Mouse (Mus musculus) B cell, adult 62 days (primary cell): Measurements from ENCODE around the gene Sfxn5. TPM values are rescaled to one million over a fixed set of nuclear protein-coding genes. Genes with fewer than 3 reads are reported as not detected.

ENCODE experiments used
- total RNA-seq: library from RNA; stranded (reverse); gene quantifications from 4 replicates; pipeline ENCODE4 v1.2.4, GENCODE M21; 2023

The Sfxn5 gene
- 13.0 to 17.2 TPM (median 14.0 TPM) in 4 replicates for total RNA-seq

DNA sequence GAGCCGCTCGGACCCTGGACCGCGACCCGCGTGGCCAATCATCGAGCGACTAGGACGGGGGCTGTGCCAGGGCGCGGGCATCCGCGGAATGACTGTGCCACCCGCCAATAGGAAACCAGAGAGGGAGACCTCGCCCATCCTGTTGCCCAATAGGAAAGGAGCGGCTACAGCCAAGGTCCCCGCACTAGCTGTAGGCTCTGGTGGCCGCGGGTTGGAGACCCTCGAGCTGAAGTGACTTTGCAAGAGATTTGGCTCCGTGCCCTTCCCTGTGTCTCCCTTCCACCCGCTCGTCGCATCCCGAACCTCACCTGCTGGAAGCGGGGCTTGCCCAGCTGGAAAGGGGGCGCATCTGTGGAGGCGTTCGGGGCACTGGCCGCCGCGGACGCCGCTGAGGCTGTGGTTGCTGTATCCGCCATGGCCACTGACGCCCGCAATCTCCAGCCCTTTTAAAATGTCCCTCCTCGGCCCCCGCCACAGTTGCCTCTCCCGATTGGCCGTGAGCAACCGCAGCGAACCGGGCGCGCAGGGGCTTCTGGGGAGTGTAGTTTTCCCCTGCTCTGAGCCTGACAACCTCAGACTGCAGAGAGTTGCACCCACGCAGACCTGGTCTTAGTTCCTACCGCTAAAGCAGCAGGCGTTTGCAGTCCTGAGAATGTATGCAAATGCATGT lies at the start of gene Sfxn5:
Sfxn5 (minus strand) TSS at position 423 of the 670 bp plus-strand sequence.

GRCm38 (mm10) chr6:85373951-85374733 lies 40.9 kb upstream of the Sfxn5 start, which contains the start of gene Rab11fip5:
Gene Rab11fip5, minus strand, starts transcription at chr6:85374634.

GRCm38 (mm10) chr6:85187340-85188211 lies 145.6 kb downstream of the Sfxn5 start, which contains the start of gene Emx1:
Gene Emx1, plus strand, starts transcription at chr6:85187438.

Other genes with a start within 250 kb of the Sfxn5 start
- 4.4 to 6.5 TPM (median 4.8 TPM) in 4 replicates for gene Spr, start 195.7 kb downstream of the Sfxn5 start, total RNA-seq
- not detected in 4 replicates for gene Emx1, start 146.0 kb downstream of the Sfxn5 start, total RNA-seq
- gene Rab11fip5, start 41.2 kb upstream of the Sfxn5 start, total RNA-seq: 1.2 to 2.2 TPM (median 1.7 TPM) in 4 replicates
- not detected in 4 replicates for gene Noto, start 90.5 kb upstream of the Sfxn5 start, total RNA-seq
- 42.4 to 49.5 TPM (median 45.6 TPM) in 4 replicates for gene Smyd5, start 98.6 kb upstream of the Sfxn5 start, total RNA-seq
- gene Cct7, start 118.1 kb upstream of the Sfxn5 start, total RNA-seq: 136 to 160 TPM (median 153 TPM) in 4 replicates
- 10.2 to 20.2 TPM (median 11.7 TPM) in 4 replicates for gene Pradc1, start 118.5 kb upstream of the Sfxn5 start, total RNA-seq
- not detected in 4 replicates for gene Fbxo41, start 169.6 kb upstream of the Sfxn5 start, total RNA-seq
- 0.41 to 0.88 TPM (median 0.67 TPM) in 4 replicates for gene Egr4, start 180.2 kb upstream of the Sfxn5 start, total RNA-seq